Mouse (Mus musculus) cortical plate, adult 2 months (tissue): ENCODE data around the gene Itgb2.

Experiments used
- CTCF ChIP-seq: fragments of 200-500 bp; IDR thresholded peaks from 2 replicates; pipeline ENCODE4 v1.5.1; 2011; ENCODE audit warnings: mild to moderate bottlenecking, control low read depth, low read length; ENCODE audit not compliant: insufficient read depth; ENCODE audit errors: extremely low read depth
- POLR2A ChIP-seq: fragments of 200-500 bp; IDR thresholded peaks from 2 replicates; pipeline ENCODE4 v1.6.1; 2011; ENCODE audit warnings: mild to moderate bottlenecking, low read length, control low read depth; ENCODE audit not compliant: insufficient read depth; ENCODE audit errors: extremely low read depth

GRCm38 (mm10) chr10:77519191-77519590 lies 10.9 kb upstream of the Itgb2 start:
- TF ChIP-seq CTCF (no peak), POLR2A (no peak)
